ENCODE assay signal across 8 mouse cellular contexts in the genomic region with DNA sequence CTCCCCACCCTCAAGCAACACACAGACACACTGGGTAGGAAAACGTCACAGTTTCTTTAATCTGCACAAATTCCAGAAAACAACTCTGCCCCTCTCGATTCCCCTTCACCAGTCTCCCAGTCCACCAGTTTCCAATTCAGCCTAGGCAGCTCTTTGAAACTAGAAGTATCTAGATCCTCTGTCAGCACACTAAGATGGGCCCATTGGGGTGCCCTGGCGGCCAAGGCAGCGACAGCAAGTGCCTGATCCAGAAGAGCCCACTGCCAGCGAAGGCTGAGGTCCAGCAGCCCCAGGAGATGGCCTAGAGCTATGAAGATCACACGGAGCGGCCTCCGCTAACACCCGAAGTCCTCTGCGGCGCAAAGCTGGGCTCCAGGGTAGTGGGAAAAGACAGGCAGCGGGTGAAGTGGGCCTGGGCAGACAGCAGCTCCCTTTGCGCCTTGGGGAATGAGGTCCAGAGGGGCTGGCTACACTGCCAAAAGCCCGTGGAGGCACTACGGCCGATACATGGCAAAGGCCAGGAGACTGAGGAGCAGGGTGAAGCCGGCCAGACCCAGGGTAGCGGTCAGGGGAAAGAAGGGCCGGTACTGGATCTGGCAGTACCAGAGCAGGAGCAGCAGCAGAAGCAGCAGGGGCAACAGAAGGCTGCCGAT. TPM values are rescaled to one million over a fixed set of nuclear protein-coding genes. Genes with fewer than 3 reads are reported as not detected.
DNase-seq lines count a peak whose midpoint lies in the region; ATAC-seq and TF ChIP-seq lines count a peak whose summit lies in the region.

No protein-coding gene starts in this region.

- H3K36me3 ChIP-seq in heart, embryonic 12.5 days, result peaks cover 38% of the 10 kb centered on the region
- H3K36me3 ChIP-seq in ES-Bruce4 (ENCODE audit: control insufficient read depth, insufficient read depth, low read length, poor library complexity, severe bottlenecking), result no peaks in the 10 kb centered on the region
- peaks cover 10% of the 10 kb centered on the region; the same call in 1 of the 2 replicates for H3K36me3 ChIP-seq in liver, embryonic 11.5 days (ENCODE audit: control insufficient read depth, insufficient read depth, low read length)

- H3K4me3 ChIP-seq in heart, embryonic 12.5 days, result peak overlapping the region; percentile 92
- H3K4me3 ChIP-seq in ES-Bruce4 (ENCODE audit: low read depth, low read length), result peak overlapping the region; percentile 48
- H3K4me3 ChIP-seq in liver, embryonic 11.5 days (ENCODE audit: low read depth, low read length), result peak overlapping the region; percentile 84

- no peak for TF ChIP-seq CTCF in ES-Bruce4 (IDR thresholded peaks at IDR 0.05; ENCODE audit: low read depth, low read length)

- peak overlapping the region; percentile 99 for H3K9ac ChIP-seq in heart, embryonic 12.5 days
- peak overlapping the region; percentile 41; the same call in 1 of the 2 replicates for H3K9ac ChIP-seq in ES-Bruce4 (ENCODE audit: low read depth, poor library complexity, severe bottlenecking)
- H3K9ac ChIP-seq in liver, embryonic 11.5 days (ENCODE audit: low read depth, low read length), result peak overlapping the region; percentile 95

- no peaks in the 10 kb centered on the region for H3K9me3 ChIP-seq in heart, embryonic 12.5 days (replicated peaks)
- H3K9me3 ChIP-seq in ES-Bruce4 (replicated peaks; ENCODE audit: control insufficient read depth, insufficient read depth, low read length, poor library complexity, severe bottlenecking), result no peaks in the 10 kb centered on the region
- no peaks in the 10 kb centered on the region for H3K9me3 ChIP-seq in liver, embryonic 11.5 days (ENCODE audit: control insufficient read depth, low read length)

- TF ChIP-seq POLR2A in ES-Bruce4 (IDR thresholded peaks at IDR 0.05; ENCODE audit: insufficient read depth, low read length), result no peak

- H3K27me3 ChIP-seq in heart, embryonic 12.5 days (replicated peaks), result no peaks in the 10 kb centered on the region
- H3K27me3 ChIP-seq in ES-Bruce4 (ENCODE audit: control insufficient read depth, insufficient read depth, low read length, poor library complexity, severe bottlenecking), result no peaks in the 10 kb centered on the region
- H3K27me3 ChIP-seq in liver, embryonic 11.5 days (replicated peaks; ENCODE audit: control insufficient read depth, insufficient read depth, low read length), result no peaks in the 10 kb centered on the region

- no peak for TF ChIP-seq EP300 in ES-Bruce4 (IDR thresholded peaks at IDR 0.05; ENCODE audit: insufficient read depth, low read depth, low read length)

- 53% methylated on average over 20 of the region's 20 CpGs for WGBS in heart, embryonic 12.5 days
- WGBS in liver, embryonic 11.5 days, result 60% methylated on average over 20 of the region's 20 CpGs

- peak overlapping the region; percentile 92 for H3K4me2 ChIP-seq in heart, embryonic 12.5 days
- peak overlapping the region; percentile 93 for H3K4me2 ChIP-seq in liver, embryonic 11.5 days

- no peak for DNase-seq in heart, adult 9 months (ENCODE audit: low spot score in 2 of 2)
- no peak for DNase-seq in liver, embryonic 11.5 days (ENCODE audit: low spot score)
- no peak for DNase-seq in gastrocnemius, postnatal 14 days
- DNase-seq in layer of hippocampus, adult 9-11 months, result no peak

- ATAC-seq in heart, embryonic 12.5 days (ENCODE audit: insufficient number of reproducible peaks, low FRiP score), result no peak
- ATAC-seq in erythroblast, adult 5-6 weeks (replicated peaks; ENCODE audit: low FRiP score, poor library complexity, severe bottlenecking), result peak; percentile 1; the same call in 1 of the 2 replicates
- ATAC-seq in liver, embryonic 11.5 days (replicated peaks; ENCODE audit: low FRiP score), result no peak
- no peak for ATAC-seq in erythroid progenitor cell, adult 5-6 weeks (replicated peaks; ENCODE audit: low FRiP score, poor library complexity, severe bottlenecking)

- peak overlapping the region; percentile 96 for H3K27ac ChIP-seq in heart, embryonic 12.5 days (ENCODE audit: poor library complexity, severe bottlenecking)
- no peak overlapping the region for H3K27ac ChIP-seq in ES-Bruce4 (ENCODE audit: insufficient read depth, low read length)
- H3K27ac ChIP-seq in liver, embryonic 11.5 days (ENCODE audit: low read depth, low read length), result peak overlapping the region; percentile 67

- intact Hi-C loops in gastrocnemius, postnatal 14 days (cut with DNase I; ENCODE audit: low total_unique reads), result no loop called here

- H3K4me1 ChIP-seq in heart, embryonic 12.5 days (replicated peaks), result peaks cover 22% of the 10 kb centered on the region
- H3K4me1 ChIP-seq in ES-Bruce4 (ENCODE audit: control insufficient read depth, insufficient read depth, low read length), result peaks cover 2% of the 10 kb centered on the region
- peaks cover 14% of the 10 kb centered on the region for H3K4me1 ChIP-seq in liver, embryonic 11.5 days (replicated peaks; ENCODE audit: control insufficient read depth, insufficient read depth, low read length)

RNA-seq across cellular contexts. Expression of a gene that starts 0.5 kb away (rescaled TPM):
- 172 and 175 TPM in 2 replicates for polyA plus RNA-seq in heart, embryonic 12.5 days (2016; fragmentation: Nextera tagmentation; extraction: Ambion mirVana)
- 51.6 and 59.8 TPM in 2 replicates for polyA plus RNA-seq in ES-Bruce4 (2011; ENCODE audit: insufficient read depth, insufficient read length, low read depth, missing spikeins)
- total RNA-seq in erythroblast, adult 5-6 weeks (2015; ENCODE audit: low replicate concordance), result 9.2 and 25.1 TPM in 2 replicates
- total RNA-seq in erythroblast, adult 5-6 weeks (2017; ENCODE audit: low replicate concordance), result 4.3 and 9.1 TPM in 2 replicates
- polyA plus RNA-seq in liver, embryonic 11.5 days (2014; fragmentation: Nextera tagmentation; extraction: Ambion mirVana), result 95.1 and 101 TPM in 2 replicates
- 100 to 1,000 TPM; 132 to 146 TPM for total RNA-seq in gastrocnemius, postnatal 14 days (2021)
- 37.1 and 78.4 TPM in 2 replicates for total RNA-seq in erythroid progenitor cell, adult 5-6 weeks (2015; ENCODE audit: low replicate concordance)
- total RNA-seq in erythroid progenitor cell, adult 5-6 weeks (2017; ENCODE audit: low replicate concordance), result 15.8 and 32.3 TPM in 2 replicates

RNA-seq across cellular contexts. Expression of a gene that starts 2.1 kb away (rescaled TPM):
- 18.9 and 19.7 TPM in 2 replicates for polyA plus RNA-seq in heart, embryonic 12.5 days (2016; fragmentation: Nextera tagmentation; extraction: Ambion mirVana)
- 4.8 and 7.7 TPM in 2 replicates for polyA plus RNA-seq in ES-Bruce4 (2011; ENCODE audit: insufficient read depth, insufficient read length, low read depth, missing spikeins)
- 2.9 and 3.7 TPM in 2 replicates for total RNA-seq in erythroblast, adult 5-6 weeks (2015; ENCODE audit: low replicate concordance)
- 2.0 and 4.3 TPM in 2 replicates for total RNA-seq in erythroblast, adult 5-6 weeks (2017; ENCODE audit: low replicate concordance)
- 12.3 and 12.4 TPM in 2 replicates for polyA plus RNA-seq in liver, embryonic 11.5 days (2014; fragmentation: Nextera tagmentation; extraction: Ambion mirVana)
- total RNA-seq in gastrocnemius, postnatal 14 days (2021), result 10 to 100 TPM; 11.4 to 13.7 TPM
- 5.4 TPM in 1 of 2 replicates, not detected in the other for total RNA-seq in erythroid progenitor cell, adult 5-6 weeks (2015; ENCODE audit: low replicate concordance)
- total RNA-seq in erythroid progenitor cell, adult 5-6 weeks (2017; ENCODE audit: low replicate concordance), result 0.64 and 12.8 TPM in 2 replicates

RNA-seq across cellular contexts. Expression of a gene that starts 6.4 kb away (rescaled TPM):
- polyA plus RNA-seq in heart, embryonic 12.5 days (2016; fragmentation: Nextera tagmentation; extraction: Ambion mirVana), result 34.9 and 35.2 TPM in 2 replicates
- polyA plus RNA-seq in ES-Bruce4 (2011; ENCODE audit: insufficient read depth, insufficient read length, low read depth, missing spikeins), result 76.8 and 79.9 TPM in 2 replicates
- 1.0 and 3.5 TPM in 2 replicates for total RNA-seq in erythroblast, adult 5-6 weeks (2015; ENCODE audit: low replicate concordance)
- 10.5 and 14.5 TPM in 2 replicates for total RNA-seq in erythroblast, adult 5-6 weeks (2017; ENCODE audit: low replicate concordance)
- polyA plus RNA-seq in liver, embryonic 11.5 days (2014; fragmentation: Nextera tagmentation; extraction: Ambion mirVana), result 29.4 and 30.6 TPM in 2 replicates
- total RNA-seq in gastrocnemius, postnatal 14 days (2021), result 10 to 100 TPM; 44.7 to 49.8 TPM
- 9.6 and 10.5 TPM in 2 replicates for total RNA-seq in erythroid progenitor cell, adult 5-6 weeks (2015; ENCODE audit: low replicate concordance)
- total RNA-seq in erythroid progenitor cell, adult 5-6 weeks (2017; ENCODE audit: low replicate concordance), result 14.1 and 23.0 TPM in 2 replicates

RNA-seq across cellular contexts. Expression of a gene that starts 21.9 kb away (rescaled TPM):
- polyA plus RNA-seq in heart, embryonic 12.5 days (2016; fragmentation: Nextera tagmentation; extraction: Ambion mirVana), result 31.1 and 39.4 TPM in 2 replicates
- 11.3 and 12.6 TPM in 2 replicates for polyA plus RNA-seq in ES-Bruce4 (2011; ENCODE audit: insufficient read depth, insufficient read length, low read depth, missing spikeins)
- 1.7 and 16.1 TPM in 2 replicates for total RNA-seq in erythroblast, adult 5-6 weeks (2015; ENCODE audit: low replicate concordance)
- total RNA-seq in erythroblast, adult 5-6 weeks (2017; ENCODE audit: low replicate concordance), result 6.3 and 15.9 TPM in 2 replicates
- polyA plus RNA-seq in liver, embryonic 11.5 days (2014; fragmentation: Nextera tagmentation; extraction: Ambion mirVana), result 20.5 and 22.4 TPM in 2 replicates
- total RNA-seq in gastrocnemius, postnatal 14 days (2021), result 10 to 100 TPM; 21.7 to 22.8 TPM
- total RNA-seq in erythroid progenitor cell, adult 5-6 weeks (2015; ENCODE audit: low replicate concordance), result 16.6 and 44.4 TPM in 2 replicates
- 14.1 and 50.6 TPM in 2 replicates for total RNA-seq in erythroid progenitor cell, adult 5-6 weeks (2017; ENCODE audit: low replicate concordance)

RNA-seq across cellular contexts. Expression of a gene that starts 22.2 kb away (rescaled TPM):
- polyA plus RNA-seq in heart, embryonic 12.5 days (2016; fragmentation: Nextera tagmentation; extraction: Ambion mirVana), result 32.0 and 35.9 TPM in 2 replicates
- 30.9 and 34.0 TPM in 2 replicates for polyA plus RNA-seq in ES-Bruce4 (2011; ENCODE audit: insufficient read depth, insufficient read length, low read depth, missing spikeins)
- total RNA-seq in erythroblast, adult 5-6 weeks (2015; ENCODE audit: low replicate concordance), result 0.58 and 4.2 TPM in 2 replicates
- 2.5 and 3.5 TPM in 2 replicates for total RNA-seq in erythroblast, adult 5-6 weeks (2017; ENCODE audit: low replicate concordance)
- 25.2 and 25.9 TPM in 2 replicates for polyA plus RNA-seq in liver, embryonic 11.5 days (2014; fragmentation: Nextera tagmentation; extraction: Ambion mirVana)
- 10 to 100 TPM; 12.4 to 13.4 TPM for total RNA-seq in gastrocnemius, postnatal 14 days (2021)
- total RNA-seq in erythroid progenitor cell, adult 5-6 weeks (2015; ENCODE audit: low replicate concordance), result 6.3 and 10.8 TPM in 2 replicates
- total RNA-seq in erythroid progenitor cell, adult 5-6 weeks (2017; ENCODE audit: low replicate concordance), result 1.7 and 3.7 TPM in 2 replicates

Comparison
In these comparisons a context has a peak if more than half of its experiments do, and no peak if none do; other contexts are left out.
1. H3K9ac ChIP-seq: peak in every context shown above with its lines; median percentile 99 in heart, embryonic 12.5 days; 95 in liver, embryonic 11.5 days; 41 in ES-Bruce4.